ENCODE assay signal across 19 mouse cellular contexts in the genomic region with DNA sequence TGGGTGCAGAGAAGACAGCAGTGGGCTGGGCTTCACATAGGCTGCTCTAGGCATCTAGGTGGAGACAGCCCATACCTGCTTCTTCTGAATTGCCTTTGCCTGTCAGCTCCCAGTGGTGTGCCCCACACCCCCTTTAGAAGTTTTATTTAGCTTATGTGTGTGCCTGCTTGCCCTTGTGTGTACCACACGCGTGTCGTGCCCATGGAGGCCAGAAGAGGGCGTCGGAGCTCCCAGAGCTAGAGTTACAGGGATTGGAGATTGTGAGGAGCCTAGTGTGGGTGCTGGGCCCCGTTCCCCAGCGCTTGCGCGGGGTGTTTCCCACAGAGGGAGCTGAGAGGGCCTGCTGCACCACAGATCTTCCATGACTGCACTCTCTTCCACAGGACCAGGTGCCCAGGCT. TPM values are rescaled to one million over a fixed set of nuclear protein-coding genes. Genes with fewer than 3 reads are reported as not detected.
A peak's percentile ranks its signal among the peaks of the same experiment; 100 is the strongest.
DNase-seq lines count a peak whose midpoint lies in the region; TF ChIP-seq lines count a peak whose summit lies in the region.
"Had no signal": no experiment of that assay in that cellular context is flagged by ENCODE, and none has a peak within 500 bp of the region (broad histone marks: within the 10 kb centered on the region; RNA-seq: fewer than 3 reads in every experiment).

No protein-coding gene starts in this region.

- peaks cover 62% of the 10 kb centered on the region for H3K36me3 ChIP-seq in E14TG2a.4 (ENCODE audit: insufficient read depth, low read length)

- H3K4me1 ChIP-seq in E14TG2a.4 (replicated peaks; ENCODE audit: low read depth, low read length), result peaks cover 44% of the 10 kb centered on the region

- no peak for DNase-seq in gastrocnemius, adult 2 months
- no peak for DNase-seq in gastrocnemius, postnatal 10 days
- no peak for DNase-seq in layer of hippocampus, adult 2 months (ENCODE audit: low spot score in 2 of 2)
- no peak for DNase-seq in layer of hippocampus, postnatal 14 days (ENCODE audit: low spot score in 2 of 2)
- DNase-seq in R1 (ENCODE audit: low read depth, low spot score), result peak; percentile 69
- DNase-seq in cerebellum, postnatal 4 days (ENCODE audit: low spot score in 2 of 2), result no peak
- no peak for DNase-seq in layer of hippocampus, adult 9-10 months (ENCODE audit: low spot score)
- DNase-seq: adrenal gland, adult 8-10 months; cerebellum, adult 11 months; cerebellum, postnatal 14 days; kidney, adult 11 months; liver, embryonic 13.5 days; right cerebral cortex, postnatal 4 days had no signal

- intact Hi-C loops in gastrocnemius, adult 2 months (cut with DNase I), result no loop called here

- no peaks in the 10 kb centered on the region for H3K27me3 ChIP-seq in E14TG2a.4 (ENCODE audit: insufficient read depth, low read length)
- H3K27me3 ChIP-seq: forebrain, embryonic 13.5 days; heart, embryonic 15.5 days; hindbrain, embryonic 12.5 days; liver, embryonic 13.5 days; neural tube, embryonic 13.5 days had no signal

- H3K4me3 ChIP-seq in gastrocnemius, adult 2 months, result no peak overlapping the region
- no peak overlapping the region for H3K4me3 ChIP-seq in layer of hippocampus, adult 2 months
- H3K4me3 ChIP-seq in E14TG2a.4 (replicated peaks; ENCODE audit: low read length), result peak overlapping the region; percentile 20; the same call in 1 of the 2 replicates
- H3K4me3 ChIP-seq: forebrain, embryonic 13.5 days; heart, embryonic 15.5 days; hindbrain, embryonic 12.5 days; liver, embryonic 13.5 days; neural tube, embryonic 13.5 days had no signal

- no peak overlapping the region for H3K27ac ChIP-seq in gastrocnemius, adult 2 months
- no peak overlapping the region for H3K27ac ChIP-seq in layer of hippocampus, adult 2 months
- H3K27ac ChIP-seq: forebrain, embryonic 13.5 days; heart, embryonic 15.5 days; hindbrain, embryonic 12.5 days; liver, embryonic 13.5 days; neural tube, embryonic 13.5 days had no signal

- peak; percentile 2; the same call in 1 of the 2 replicates for TF ChIP-seq CTCF in gastrocnemius, adult 2 months (IDR thresholded peaks at IDR 0.05)
- peak; percentile 42 for TF ChIP-seq CTCF in layer of hippocampus, adult 2 months (conservative IDR thresholded peaks at IDR 0.05)
- peak; percentile 54 for TF ChIP-seq CTCF in E14TG2a.4 (conservative IDR thresholded peaks at IDR 0.05; ENCODE audit: low read length)

- H3K9me3 ChIP-seq in E14TG2a.4 (ENCODE audit: low read length), result no peaks in the 10 kb centered on the region
- H3K9me3 ChIP-seq: forebrain, embryonic 13.5 days; heart, embryonic 15.5 days; hindbrain, embryonic 12.5 days; liver, embryonic 13.5 days; neural tube, embryonic 13.5 days had no signal

RNA-seq across cellular contexts. Expression of a gene that starts 3.2 kb away (rescaled TPM):
- 10 to 100 TPM in 1 of 2 experiments, 1 to 10 TPM in 1; 9.4 to 11.2 TPM for total RNA-seq in gastrocnemius, adult 2 months (2021)
- 10 to 100 TPM; 14.8 to 20.1 TPM for total RNA-seq in gastrocnemius, postnatal 10 days (2021)
- 10 to 100 TPM; 30.3 to 34.9 TPM for total RNA-seq in layer of hippocampus, adult 2 months (2021)
- total RNA-seq in layer of hippocampus, postnatal 14 days (2021), result 10 to 100 TPM; 23.0 to 28.2 TPM

RNA-seq across cellular contexts. Expression of a gene that starts 11.8 kb away (rescaled TPM):
- total RNA-seq in gastrocnemius, adult 2 months (2021), result 100 to 1,000 TPM; 382 to 410 TPM
- 100 to 1,000 TPM; 699 to 738 TPM for total RNA-seq in gastrocnemius, postnatal 10 days (2021)
- 100 to 1,000 TPM; 345 to 350 TPM for total RNA-seq in layer of hippocampus, adult 2 months (2021)
- total RNA-seq in layer of hippocampus, postnatal 14 days (2021), result 100 to 1,000 TPM; 394 to 418 TPM

RNA-seq across cellular contexts. Expression of a gene that starts 34.1 kb away (rescaled TPM):
- total RNA-seq in gastrocnemius, adult 2 months (2021), result 1 to 10 TPM; 6.9 to 7.4 TPM
- total RNA-seq in gastrocnemius, postnatal 10 days (2021), result 10 to 100 TPM in 1 of 2 experiments, 1 to 10 TPM in 1; 10.0 to 14.8 TPM
- total RNA-seq in layer of hippocampus, adult 2 months (2021), result 1 to 10 TPM; 3.0 to 3.2 TPM
- total RNA-seq in layer of hippocampus, postnatal 14 days (2021), result 1 to 10 TPM; 5.1 to 5.7 TPM
- total RNA-seq: monocyte, adult 5-6 weeks had no signal

RNA-seq across cellular contexts. Expression of a gene that starts 48.5 kb away (rescaled TPM):
- total RNA-seq in gastrocnemius, adult 2 months (2021), result not detected
- under 1 TPM; 0.40 to 0.50 TPM for total RNA-seq in gastrocnemius, postnatal 10 days (2021)
- total RNA-seq in layer of hippocampus, adult 2 months (2021), result not detected
- total RNA-seq in layer of hippocampus, postnatal 14 days (2021), result not detected
- total RNA-seq: monocyte, adult 5-6 weeks had no signal

Comparison
In these comparisons a context has a peak if more than half of its experiments do, and no peak if none do; other contexts are left out.
1. CTCF ChIP-seq: peak in every context shown above with its lines; median percentile 54 in E14TG2a.4; 42 in layer of hippocampus, adult 2 months; 2 in gastrocnemius, adult 2 months.